ENCODE assay signal across 22 mouse cellular contexts in genomic region chr4:101066401-101066800, GRCm38 (mm10). TPM values are rescaled to one million over a fixed set of nuclear protein-coding genes. Genes with fewer than 3 reads are reported as not detected.
DNase-seq lines count a peak whose midpoint lies in the region; ATAC-seq and TF ChIP-seq lines count a peak whose summit lies in the region.
"Had no signal": no experiment of that assay in that cellular context is flagged by ENCODE, and none has a peak within 500 bp of the region (broad histone marks: within the 10 kb centered on the region; RNA-seq: fewer than 3 reads in every experiment).

No protein-coding gene starts in this region.

- TF ChIP-seq CTCF in hindbrain, postnatal 0 days (IDR thresholded peaks at IDR 0.05; ENCODE audit: low read depth) = no peak

- ATAC-seq in hindbrain, postnatal 0 days = no peak
- no peak for ATAC-seq in hindbrain, embryonic 11.5 days (ENCODE audit: low FRiP score)
- ATAC-seq in midbrain, embryonic 11.5 days (ENCODE audit: low FRiP score) = no peak
- ATAC-seq in midbrain, embryonic 15.5 days (replicated peaks) = no peak
- ATAC-seq: forebrain, postnatal 0 days had no signal

- no peak overlapping the region for H3K4me3 ChIP-seq in hindbrain, postnatal 0 days (ENCODE audit: low read length)
- H3K4me3 ChIP-seq in hindbrain, embryonic 11.5 days (ENCODE audit: low read depth, low read length) = no peak overlapping the region
- H3K4me3 ChIP-seq in midbrain, embryonic 11.5 days (ENCODE audit: low read depth, low read length) = no peak overlapping the region
- H3K4me3 ChIP-seq in midbrain, embryonic 15.5 days = no peak overlapping the region
- H3K4me3 ChIP-seq: gastrocnemius, adult 2 months; heart, embryonic 12.5 days; hindbrain, embryonic 12.5 days had no signal

- H3K36me3 ChIP-seq in hindbrain, postnatal 0 days (ENCODE audit: insufficient read depth, low read length) = no peaks in the 10 kb centered on the region
- no peaks in the 10 kb centered on the region for H3K36me3 ChIP-seq in hindbrain, embryonic 11.5 days (ENCODE audit: control insufficient read depth, insufficient read depth, low read length)
- no peaks in the 10 kb centered on the region for H3K36me3 ChIP-seq in midbrain, embryonic 11.5 days (ENCODE audit: control insufficient read depth, insufficient read depth, low read length)
- H3K36me3 ChIP-seq in midbrain, embryonic 15.5 days (replicated peaks) = no peaks in the 10 kb centered on the region
- H3K36me3 ChIP-seq: heart, embryonic 12.5 days; hindbrain, embryonic 12.5 days had no signal

- no peak overlapping the region for H3K4me2 ChIP-seq in hindbrain, postnatal 0 days (ENCODE audit: low read depth, low read length)
- H3K4me2 ChIP-seq in hindbrain, embryonic 11.5 days (replicated peaks; ENCODE audit: low read depth, low read length) = no peak overlapping the region
- H3K4me2 ChIP-seq in midbrain, embryonic 11.5 days = no peak overlapping the region
- H3K4me2 ChIP-seq in midbrain, embryonic 15.5 days = no peak overlapping the region
- H3K4me2 ChIP-seq: heart, embryonic 12.5 days; hindbrain, embryonic 12.5 days had no signal

- H3K27me3 ChIP-seq in hindbrain, postnatal 0 days (ENCODE audit: insufficient read depth, low read length) = no peaks in the 10 kb centered on the region
- no peaks in the 10 kb centered on the region for H3K27me3 ChIP-seq in hindbrain, embryonic 11.5 days (ENCODE audit: control insufficient read depth, insufficient read depth, low read length)
- no peaks in the 10 kb centered on the region; the same call in 1 of the 2 replicates for H3K27me3 ChIP-seq in midbrain, embryonic 11.5 days (ENCODE audit: control insufficient read depth, insufficient read depth, low read length)
- no peaks in the 10 kb centered on the region for H3K27me3 ChIP-seq in midbrain, embryonic 15.5 days (replicated peaks)

- H3K9ac ChIP-seq in hindbrain, postnatal 0 days (replicated peaks; ENCODE audit: low read length) = no peak overlapping the region
- no peak overlapping the region for H3K9ac ChIP-seq in hindbrain, embryonic 11.5 days (ENCODE audit: low read depth, low read length)
- H3K9ac ChIP-seq in midbrain, embryonic 11.5 days (ENCODE audit: low read length) = no peak overlapping the region
- no peak overlapping the region for H3K9ac ChIP-seq in midbrain, embryonic 15.5 days
- H3K9ac ChIP-seq: forebrain, postnatal 0 days; heart, embryonic 12.5 days; hindbrain, embryonic 12.5 days had no signal

- peak; percentile 33 for DNase-seq in hindbrain, postnatal 0 days (ENCODE audit: low spot score)
- DNase-seq in hindbrain, embryonic 11.5 days (ENCODE audit: low spot score) = no peak
- DNase-seq in midbrain, embryonic 11.5 days (ENCODE audit: low spot score, missing footprints) = peak; percentile 26
- peak; percentile 61 for DNase-seq in retina, embryonic 14.5 days (ENCODE audit: low spot score)
- no peak for DNase-seq in yolk sac, embryonic 10.5 days (ENCODE audit: low spot score)
- DNase-seq: adrenal gland, adult 2 months; adrenal gland, postnatal 25 days; cerebellum, adult 2 months; cerebellum, postnatal 10 days; forebrain, postnatal 0 days; gastrocnemius, adult 2 months; gastrocnemius, postnatal 25 days had no signal

- 52% methylated on average over 5 of the region's 5 CpGs for WGBS in hindbrain, postnatal 0 days
- whole genome bisulfite sequencing in hindbrain, embryonic 11.5 days = 61% methylated on average over 5 of the region's 5 CpGs
- WGBS in midbrain, embryonic 11.5 days = 74% methylated on average over 5 of the region's 5 CpGs
- 62% methylated on average over 5 of the region's 5 CpGs for WGBS in midbrain, embryonic 15.5 days

- no peaks in the 10 kb centered on the region; the same call in 1 of the 2 replicates for H3K9me3 ChIP-seq in hindbrain, postnatal 0 days (ENCODE audit: low read length)
- no peaks in the 10 kb centered on the region for H3K9me3 ChIP-seq in hindbrain, embryonic 11.5 days (ENCODE audit: control insufficient read depth, low read length)
- no peaks in the 10 kb centered on the region; the same call in 1 of the 2 replicates for H3K9me3 ChIP-seq in midbrain, embryonic 11.5 days (ENCODE audit: control insufficient read depth, low read length)
- no peaks in the 10 kb centered on the region for H3K9me3 ChIP-seq in midbrain, embryonic 15.5 days
- H3K9me3 ChIP-seq: hindbrain, embryonic 12.5 days had no signal

- no peak overlapping the region for H3K27ac ChIP-seq in hindbrain, postnatal 0 days
- H3K27ac ChIP-seq in hindbrain, embryonic 11.5 days (ENCODE audit: low read depth, low read length) = no peak overlapping the region
- H3K27ac ChIP-seq in midbrain, embryonic 11.5 days (ENCODE audit: low read depth, low read length) = no peak overlapping the region
- H3K27ac ChIP-seq in midbrain, embryonic 15.5 days = no peak overlapping the region
- H3K27ac ChIP-seq: gastrocnemius, adult 2 months; hindbrain, embryonic 12.5 days had no signal

- H3K4me1 ChIP-seq in hindbrain, postnatal 0 days (ENCODE audit: insufficient read depth, low read length) = no peaks in the 10 kb centered on the region
- H3K4me1 ChIP-seq in hindbrain, embryonic 11.5 days (replicated peaks; ENCODE audit: control insufficient read depth, insufficient read depth, low read length) = no peaks in the 10 kb centered on the region; the same call in 1 of the 2 replicates
- peaks cover 5% of the 10 kb centered on the region for H3K4me1 ChIP-seq in midbrain, embryonic 11.5 days (ENCODE audit: control insufficient read depth, insufficient read depth, low read length)
- H3K4me1 ChIP-seq in midbrain, embryonic 15.5 days = peaks cover 11% of the 10 kb centered on the region
- H3K4me1 ChIP-seq: heart, embryonic 12.5 days had no signal

RNA-seq across cellular contexts. Expression of gene Raver2, which starts 2.4 kb away (rescaled TPM):
- 18.9 and 20.2 TPM in 2 replicates for total RNA-seq in hindbrain, postnatal 0 days (2014; rRNA removed)
- 5.3 and 6.6 TPM in 2 replicates for polyA plus RNA-seq in hindbrain, postnatal 0 days (2015; fragmentation: Nextera tagmentation; extraction: Ambion mirVana)
- polyA plus RNA-seq in hindbrain, embryonic 11.5 days (2014; fragmentation: Nextera tagmentation; extraction: Ambion mirVana) = 11.2 and 13.4 TPM in 2 replicates
- 12.4 and 13.5 TPM in 2 replicates for polyA plus RNA-seq in midbrain, embryonic 11.5 days (2014; fragmentation: Nextera tagmentation; extraction: Ambion mirVana)
- polyA plus RNA-seq in midbrain, embryonic 15.5 days (2015; fragmentation: Nextera tagmentation; extraction: Ambion mirVana) = 4.4 and 4.6 TPM in 2 replicates

RNA-seq across cellular contexts. Expression of gene Gm10577, which starts 45.9 kb away (rescaled TPM):
- not detected in 2 replicates for total RNA-seq in hindbrain, postnatal 0 days (2014; rRNA removed)
- not detected in 2 replicates for polyA plus RNA-seq in hindbrain, postnatal 0 days (2015; fragmentation: Nextera tagmentation; extraction: Ambion mirVana)
- polyA plus RNA-seq in hindbrain, embryonic 11.5 days (2014; fragmentation: Nextera tagmentation; extraction: Ambion mirVana) = not detected in 2 replicates
- not detected in 2 replicates for polyA plus RNA-seq in midbrain, embryonic 11.5 days (2014; fragmentation: Nextera tagmentation; extraction: Ambion mirVana)
- not detected in 2 replicates for polyA plus RNA-seq in midbrain, embryonic 15.5 days (2015; fragmentation: Nextera tagmentation; extraction: Ambion mirVana)
- total RNA-seq: adrenal gland, adult 2 months; adrenal gland, postnatal 25 days; ES-E14; forebrain, postnatal 0 days; gastrocnemius, adult 2 months; gastrocnemius, postnatal 25 days; granulocyte monocyte progenitor cell, adult 5-6 weeks; heart, adult 8-10 months; heart, postnatal 25 days had no signal
- polyA plus RNA-seq: adrenal gland, adult 2 months; cerebellum, adult 2 months; embryonic facial prominence, embryonic 11.5 days; forebrain, embryonic 11.5 days; forebrain, postnatal 0 days; heart, embryonic 12.5 days; heart, embryonic 16.5 days; hindbrain, embryonic 12.5 days had no signal

Comparison
In these comparisons a context has a peak if more than half of its experiments do, and no peak if none do; other contexts are left out.
1. DNase-seq: peak in hindbrain, postnatal 0 days (single experiment), midbrain, embryonic 11.5 days (single experiment) and retina, embryonic 14.5 days (single experiment); none in hindbrain, embryonic 11.5 days (single experiment) and yolk sac, embryonic 10.5 days (single experiment).